Mouse (Mus musculus) heart, postnatal 25 days (tissue): ENCODE data around the gene Dlk2. TPM values are rescaled to one million over a fixed set of nuclear protein-coding genes. Genes with fewer than 3 reads are reported as not detected.
A peak's percentile ranks its signal among the peaks of the same experiment; 100 is the strongest.

Experiments used
- DNase-seq: peaks from one replicate; pipeline ENCODE4 v3.0.0; 2022; ENCODE audit warnings: low spot score
- intact Hi-C: fragments of 180-260 bp; cut with DNase I; formaldehyde crosslinking; loops from one replicate; pipeline ENCODE4 v1.15.1; 2025
- total RNA-seq, 2 experiments: library from RNA; stranded (reverse); gene quantifications; 2 replicates each; pipeline ENCODE4 v1.2.3; 2021

Dlk2 gene
- total RNA-seq, 2 experiments from 2014 or later, result 0.39 to 0.49 TPM

DNA sequence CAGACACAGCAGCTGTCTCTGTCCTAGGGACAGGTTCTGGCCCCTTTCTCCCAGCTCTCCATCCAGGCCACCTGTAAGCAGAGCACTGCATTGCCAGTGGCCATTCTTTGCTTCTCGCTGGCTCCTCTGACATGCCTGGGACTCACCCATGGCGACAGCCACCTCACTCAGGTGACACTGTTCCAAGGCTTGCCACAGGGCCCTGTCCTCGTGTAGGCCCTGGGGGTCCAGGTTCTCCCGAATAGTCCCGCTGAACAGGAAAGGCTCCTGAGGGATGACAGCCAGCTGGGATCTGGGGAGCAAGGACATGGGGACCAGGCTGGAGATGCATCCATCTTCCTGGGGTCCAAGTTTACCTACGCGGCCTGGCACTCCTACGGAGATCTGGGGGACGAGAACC, 7.0 kb downstream of the Dlk2 start:
- no peak for DNase-seq
- intact Hi-C loops, result no loop called here

DNA sequence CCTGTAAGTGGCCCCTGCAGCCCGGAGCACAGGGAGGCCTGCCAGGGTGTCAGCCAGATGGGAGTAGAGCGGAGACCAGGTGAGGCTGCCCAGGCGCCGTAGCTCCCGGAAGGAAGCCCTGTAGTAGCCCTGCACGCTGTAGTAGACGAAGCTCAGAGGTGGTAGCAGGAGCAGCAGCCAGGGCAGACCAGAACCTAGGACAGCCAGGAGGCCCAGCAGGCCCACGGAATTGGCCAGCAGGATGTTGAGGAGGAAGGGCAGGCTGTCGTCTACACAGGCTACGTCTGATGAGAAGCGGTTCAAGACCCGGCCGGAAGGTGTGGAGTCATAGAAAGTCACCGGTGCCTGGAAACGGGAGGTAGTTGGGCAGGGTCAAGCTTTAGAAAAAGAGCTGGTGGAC, 9.7 kb downstream of the Dlk2 start:
- intact Hi-C loops, result no loop called here

DNA sequence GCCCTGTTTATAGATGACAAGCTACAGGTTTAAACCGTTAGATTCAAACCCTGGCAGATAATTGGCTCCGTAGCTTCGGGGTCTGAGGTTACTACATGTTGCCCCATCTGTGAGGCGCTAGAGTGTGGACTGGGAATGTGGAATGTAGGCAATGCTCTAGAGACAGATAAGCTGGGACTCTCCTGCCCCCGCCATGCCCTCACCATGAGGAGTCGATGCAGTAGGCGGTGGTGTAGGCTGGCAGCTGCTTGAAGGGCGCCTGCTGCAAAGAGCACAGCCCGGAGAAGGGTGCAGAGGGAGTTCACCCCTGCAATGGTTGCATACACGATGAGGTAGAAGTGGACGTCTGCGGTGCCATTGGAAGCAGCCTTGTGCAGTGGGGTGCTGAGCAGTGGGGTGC, 12.6 kb downstream of the Dlk2 start:
- intact Hi-C loops, result no loop called here
- DNase-seq, result no peak

More for the DNA sequence above, 9.7 kb downstream of the Dlk2 start:
- DNase-seq, result no peak

DNA sequence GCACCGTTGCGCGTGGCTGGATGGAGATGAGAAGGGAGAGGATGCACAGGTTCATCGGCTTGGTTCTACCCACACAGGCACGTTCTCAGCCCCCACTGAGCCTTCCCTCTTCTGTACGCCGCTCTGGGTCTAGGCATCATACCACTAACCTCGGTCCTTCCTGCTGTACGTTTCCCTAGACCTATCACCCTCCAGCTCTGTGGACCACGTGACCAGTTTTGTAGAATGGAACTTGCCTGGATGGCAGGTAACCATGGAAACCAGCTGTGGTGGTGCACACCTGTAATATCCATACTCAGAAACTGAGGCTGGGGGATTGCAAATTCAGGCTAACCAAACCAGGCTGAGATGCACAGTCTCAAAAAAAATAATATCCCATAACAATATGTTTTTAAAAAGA, 13.3 kb downstream of the Dlk2 start:
- DNase-seq, result no peak
- intact Hi-C loops, result no loop called here

DNA sequence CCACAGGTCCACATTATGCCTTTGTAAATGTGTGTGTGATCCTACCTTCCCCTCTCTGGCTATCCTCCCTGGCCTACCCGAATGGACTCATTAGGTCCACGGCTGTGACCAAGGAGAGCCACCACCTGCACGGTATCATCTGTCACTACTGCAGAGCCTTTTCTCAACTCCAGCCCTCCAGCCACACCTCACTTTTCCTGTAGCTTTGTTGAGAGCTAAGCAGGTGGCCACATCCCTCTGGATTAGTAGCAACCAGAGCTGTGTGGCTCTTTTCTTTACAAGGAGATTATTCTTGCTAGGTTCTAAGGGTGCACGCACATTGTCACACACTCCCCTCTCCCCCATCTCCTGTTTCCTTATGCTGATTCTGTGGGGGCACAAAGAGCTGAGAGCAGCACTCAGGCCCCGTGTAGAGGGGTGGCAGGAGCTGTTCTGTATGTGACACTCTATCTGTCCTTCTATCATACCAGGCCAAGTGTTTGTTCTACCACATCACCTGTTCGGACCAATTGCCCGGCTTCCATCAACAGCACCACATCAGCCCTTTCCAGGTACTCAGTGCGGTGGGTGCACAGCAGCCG, 16.0 kb downstream of the Dlk2 start:
- intact Hi-C loops, result no loop called here
- DNase-seq, result no peak

DNA sequence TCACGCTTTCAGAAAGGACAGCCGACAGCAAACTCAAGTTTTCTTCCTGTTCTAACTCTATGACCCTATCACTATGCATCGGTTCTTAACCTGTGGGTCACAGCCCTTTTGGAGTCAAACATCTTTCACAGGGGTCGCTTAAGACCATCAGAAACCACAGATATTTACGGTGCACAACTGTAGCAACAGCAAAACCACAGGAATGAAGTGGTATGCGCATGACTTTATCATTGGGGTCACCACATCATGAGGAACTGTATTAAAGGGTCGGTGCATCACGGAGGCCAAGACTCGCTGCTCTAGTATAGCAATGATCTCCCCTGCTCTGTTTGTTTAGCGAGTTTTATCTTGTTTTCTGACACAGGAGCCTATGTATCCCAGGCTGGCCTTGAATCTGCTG, 18.6 kb downstream of the Dlk2 start:
- DNase-seq, result no peak
- intact Hi-C loops, result no loop called here

DNA sequence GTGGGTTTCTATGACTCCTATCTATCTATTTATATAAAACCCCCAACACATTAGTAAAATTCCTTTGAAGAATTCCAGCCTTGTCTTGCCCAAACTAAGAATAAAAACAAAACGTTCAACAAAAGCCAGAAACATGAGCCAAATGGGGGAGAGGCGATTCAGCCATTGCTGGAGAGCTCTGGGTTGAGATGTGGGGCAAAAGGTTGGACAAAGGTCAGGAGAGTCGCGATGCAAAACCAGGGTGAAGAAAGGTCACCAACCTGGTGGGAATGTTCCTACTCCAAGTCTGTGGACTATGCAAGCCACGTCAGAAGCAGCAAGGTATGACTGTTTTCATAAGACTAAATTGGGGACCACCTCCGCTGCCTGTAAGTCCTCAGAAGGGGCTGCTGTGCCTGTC, 23.3 kb downstream of the Dlk2 start:
- DNase-seq, result no peak
- intact Hi-C loops, result no loop called here

DNA sequence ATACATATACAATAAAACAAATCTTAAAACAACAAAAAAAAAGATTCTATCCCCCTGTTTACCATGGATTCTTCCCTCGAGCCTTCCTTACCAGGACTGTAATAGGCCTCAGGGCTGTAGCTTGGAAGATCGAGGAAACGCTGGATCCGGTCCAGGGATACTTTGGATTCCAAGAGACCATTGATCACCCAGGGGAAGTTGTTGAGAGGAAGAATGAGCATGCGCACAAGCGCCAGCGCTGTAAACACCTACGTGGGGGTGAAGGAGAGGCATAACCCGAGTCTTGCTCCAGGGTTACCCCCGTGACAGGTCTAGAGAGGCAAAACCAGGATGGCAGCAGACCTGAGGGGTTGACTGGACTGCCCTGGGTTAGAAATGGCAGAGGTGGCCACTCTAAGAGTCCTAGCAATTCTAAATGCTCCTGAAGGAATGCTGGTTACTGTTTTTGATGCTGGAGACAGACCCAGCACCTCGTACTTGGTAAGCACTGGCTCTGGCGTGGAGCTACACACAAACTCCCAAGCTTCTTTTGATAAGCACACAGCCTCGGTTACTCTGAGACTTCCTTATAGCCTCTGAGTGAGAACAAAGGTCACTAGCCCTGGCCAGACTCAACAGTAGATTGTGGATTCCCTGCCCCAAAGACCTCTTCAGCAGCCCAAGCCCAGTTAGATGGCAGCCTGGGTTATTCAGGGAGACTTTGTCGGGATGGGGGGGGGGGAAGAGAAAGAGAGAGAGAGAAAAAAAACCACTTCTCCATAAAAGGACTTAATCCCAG, 25.0 kb downstream of the Dlk2 start:
- intact Hi-C loops, result no loop called here
- DNase-seq, result no peak

DNA sequence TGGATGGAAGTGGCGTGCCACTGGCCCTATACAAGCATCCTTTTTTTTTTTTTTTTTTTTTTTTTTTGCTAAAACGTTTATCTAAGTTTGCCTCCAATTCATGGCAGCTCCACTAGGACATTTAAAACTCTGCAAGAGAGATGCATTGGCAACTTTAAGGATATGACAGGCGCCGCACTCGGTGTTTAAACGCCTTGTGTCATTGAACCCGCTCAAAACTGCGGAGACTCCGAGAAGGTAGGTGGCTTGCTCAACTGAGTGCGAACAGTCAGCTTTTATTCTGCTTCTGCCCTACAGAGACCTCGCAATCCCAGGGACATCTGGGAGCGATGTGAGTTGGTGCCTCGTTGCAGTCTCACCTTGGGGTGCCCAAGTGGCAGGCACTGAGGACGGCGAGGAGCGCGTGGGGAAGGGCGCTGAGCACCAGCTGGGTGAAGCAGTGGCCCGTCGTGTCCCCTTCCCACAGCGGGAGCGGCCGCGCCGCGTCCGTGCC, 30.2 kb downstream of the Dlk2 start:
- DNase-seq, result no peak
- intact Hi-C loops, result loop anchor here (5.0 kb wide), 1 partner anchor 60 kb away; no protein-coding TSS in a partner anchor

DNA sequence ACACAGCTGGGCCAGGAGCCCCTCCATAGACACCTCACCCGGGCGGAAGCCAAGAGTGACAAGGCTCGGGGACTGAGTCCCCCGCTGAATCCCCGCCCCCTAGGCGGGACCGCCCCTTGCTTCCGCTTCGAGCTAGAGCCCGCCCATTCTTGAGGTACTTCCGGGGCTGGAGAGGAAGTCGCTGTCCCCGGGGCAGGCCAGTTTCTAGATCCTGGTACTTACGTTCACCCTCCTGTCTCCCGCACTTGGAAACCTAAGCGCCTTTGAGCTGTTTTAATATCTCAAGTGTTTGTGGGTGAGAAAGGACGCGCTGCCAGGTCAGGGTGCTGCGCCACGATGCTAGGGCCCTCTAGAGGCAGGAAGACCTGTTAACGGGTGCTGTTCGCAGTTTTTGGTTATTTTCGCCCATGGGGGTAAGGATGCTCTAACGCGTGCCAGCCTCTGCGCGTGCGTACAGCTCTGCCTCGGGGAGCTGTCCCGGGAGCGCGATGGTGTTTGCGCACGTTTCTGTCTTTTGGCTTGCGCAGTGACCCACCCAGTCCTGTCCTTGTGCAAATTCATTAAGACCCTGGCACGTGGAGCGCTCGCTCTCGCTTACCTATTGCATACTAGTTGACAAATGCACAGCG, 30.8 kb downstream of the Dlk2 start, which contains the start of gene Abcc10:
Gene Abcc10 (minus strand): TSS at position 447 of the 629 bp plus-strand sequence.
- intact Hi-C loops, result loop anchor here (5.0 kb wide), 1 partner anchor 59 kb away; no protein-coding TSS in a partner anchor
- peak; percentile 95 for DNase-seq

DNA sequence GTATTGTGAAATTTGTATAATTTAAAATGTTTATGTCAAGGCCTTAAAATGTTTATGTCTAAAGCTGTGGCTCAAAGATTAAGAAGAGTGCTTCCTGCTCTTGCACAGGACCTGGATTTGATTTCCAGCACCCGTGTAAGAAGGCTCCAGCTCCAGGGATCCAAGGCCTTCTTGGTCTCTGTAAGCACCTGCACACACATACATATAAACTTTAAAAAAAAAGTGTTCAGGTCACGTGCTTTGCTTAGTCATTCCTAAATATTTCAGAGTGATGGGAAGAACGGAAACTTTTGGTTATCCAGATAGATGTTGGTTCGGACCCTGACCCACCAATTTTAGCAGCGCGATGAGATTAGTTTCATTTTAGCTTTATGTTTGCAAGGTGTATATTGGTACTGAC, 31.5 kb downstream of the Dlk2 start:
- no peak for DNase-seq
- intact Hi-C loops, result loop anchor here (5.0 kb wide), 1 partner anchor 59 kb away; no protein-coding TSS in a partner anchor

DNA sequence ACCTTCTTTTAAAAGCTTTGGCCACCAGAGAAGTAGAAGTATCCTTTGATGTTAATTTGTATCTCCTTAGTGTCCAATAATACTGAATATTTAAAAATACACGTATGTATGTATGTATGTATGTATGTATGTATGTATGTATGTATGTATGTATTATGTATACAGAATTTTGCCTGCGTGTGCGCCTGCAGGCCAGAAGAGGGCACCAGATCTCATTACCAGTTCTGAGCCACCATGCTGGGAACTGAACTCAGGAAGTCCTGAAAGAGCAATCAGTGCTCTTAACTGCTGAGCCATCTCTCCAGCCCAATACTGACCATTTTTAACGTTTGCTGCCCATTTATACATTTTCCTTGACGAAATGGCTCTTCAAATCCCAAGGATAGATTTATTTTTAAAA, 39.3 kb downstream of the Dlk2 start:
- no peak for DNase-seq
- intact Hi-C loops, result no loop called here

DNA sequence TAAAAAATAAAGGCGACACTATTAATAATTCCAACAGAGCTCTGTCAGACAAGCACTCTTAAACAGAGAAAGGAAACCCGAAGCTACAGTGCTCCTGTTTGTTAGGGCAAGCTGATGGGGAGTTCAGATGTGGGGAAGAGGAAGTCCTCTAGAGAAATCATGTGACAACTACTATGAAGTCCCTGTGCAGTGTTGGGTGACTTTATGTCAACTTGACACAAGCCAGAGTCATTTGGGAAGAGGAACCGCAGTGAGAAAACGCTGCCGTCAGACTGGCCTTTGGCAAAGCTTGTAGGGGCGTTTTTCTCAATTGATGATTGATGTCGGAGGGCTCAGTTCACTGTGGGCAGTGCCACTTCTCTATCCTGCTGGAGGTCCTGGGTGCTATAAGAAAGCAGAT, 44.0 kb downstream of the Dlk2 start:
- intact Hi-C loops, result no loop called here

DNA sequence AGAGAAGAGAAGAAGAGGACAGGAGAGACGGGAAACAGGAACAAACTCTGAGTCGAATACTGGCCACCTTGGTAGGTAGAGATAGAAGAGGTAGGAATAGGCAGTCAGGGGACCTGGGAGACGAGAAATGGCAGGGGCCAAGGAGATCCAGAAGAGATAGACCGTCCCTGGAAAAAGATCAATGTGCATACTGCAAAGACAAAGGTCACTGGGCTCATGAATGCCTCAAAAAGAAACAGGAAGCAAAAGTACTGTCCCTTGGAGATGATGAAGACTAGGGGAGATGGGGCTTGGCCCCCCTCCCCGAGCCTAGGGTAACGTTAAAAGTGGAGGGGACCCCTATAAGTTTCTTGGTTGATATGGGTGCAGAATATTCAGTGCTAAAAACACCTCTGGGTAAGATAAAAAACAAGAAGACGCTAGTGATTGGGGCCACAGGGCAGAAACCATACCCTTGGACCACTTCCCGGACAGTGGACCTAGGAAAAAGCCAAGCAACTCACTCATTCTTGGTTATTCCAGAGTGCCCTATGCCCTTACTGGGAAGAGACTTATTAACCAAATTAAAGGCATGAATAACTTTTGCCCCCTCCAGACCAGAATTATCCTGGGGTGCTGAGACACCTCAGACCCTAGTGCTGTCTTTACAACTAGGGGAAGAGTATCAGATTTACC, 53.9 kb downstream of the Dlk2 start:
- DNase-seq, result no peak
- intact Hi-C loops, result no loop called here

More for the DNA sequence above, 44.0 kb downstream of the Dlk2 start:
- DNase-seq, result no peak

Other genes starting within 250 kb of the Dlk2 start
- gene Mrps18a, start 186.4 kb upstream of the Dlk2 start, total RNA-seq, result 100 to 1,000 TPM; 121 to 134 TPM
- 1 to 10 TPM; 1.1 to 1.2 TPM for gene Rsph9, start 153.2 kb upstream of the Dlk2 start, total RNA-seq
- 10 to 100 TPM; 17.2 to 22.4 TPM for gene Mad2l1bp, start 143.9 kb upstream of the Dlk2 start, total RNA-seq
- gene Gtpbp2, start 136.4 kb upstream of the Dlk2 start, total RNA-seq, result 10 to 100 TPM; 67.5 to 70.6 TPM
- gene Polh, start 94.8 kb upstream of the Dlk2 start, total RNA-seq, result 1 to 10 TPM; 8.6 to 9.4 TPM
- gene Xpo5, start 94.6 kb upstream of the Dlk2 start, total RNA-seq, result 10 to 100 TPM; 19.6 to 21.3 TPM
- 10 to 100 TPM; 20.9 to 26.1 TPM for gene Polr1c, start 49.4 kb upstream of the Dlk2 start, total RNA-seq
- 10 to 100 TPM; 81.8 to 82.6 TPM for gene Yipf3, start 49.3 kb upstream of the Dlk2 start, total RNA-seq
- gene Lrrc73, start 43.9 kb upstream of the Dlk2 start, total RNA-seq, result under 1 TPM; 0.20 to 0.26 TPM
- 10 to 100 TPM; 37.1 to 40.5 TPM for gene Tjap1, start 14.4 kb upstream of the Dlk2 start, total RNA-seq
- 1 to 10 TPM; 4.2 to 4.6 TPM for gene Abcc10, start 30.9 kb downstream of the Dlk2 start, total RNA-seq
- 10 to 100 TPM; 16.5 to 18.8 TPM for gene Zfp318, start 86.3 kb downstream of the Dlk2 start, total RNA-seq
- gene Crip3, start 131.5 kb downstream of the Dlk2 start, total RNA-seq, result under 1 TPM in 1 of 2 experiments, not detected in 1; 0.62 TPM
- gene Slc22a7, start 141.0 kb downstream of the Dlk2 start, total RNA-seq, result not detected
- under 1 TPM; 0.20 to 0.34 TPM for gene Ttbk1, start 190.3 kb downstream of the Dlk2 start, total RNA-seq
- 1 to 10 TPM; 1.1 to 2.4 TPM for gene Dnph1, start 199.3 kb downstream of the Dlk2 start, total RNA-seq
- 10 to 100 TPM; 19.4 to 19.5 TPM for gene Cul9, start 249.0 kb downstream of the Dlk2 start, total RNA-seq